Mouse (Mus musculus) splenic B cell, adult 2 months (primary cell): ENCODE measurements around the gene Ror2.
A peak's percentile ranks its signal among the peaks of the same experiment; 100 is the strongest.

Experiments used
- DNase-seq: peaks from one replicate; pipeline ENCODE4 v3.0.0-alpha.2; 2011; ENCODE audit warnings: low read depth, low spot score
- H3K27me3 ChIP-seq: 2 replicates; pipeline ENCODE4 v1.6.1; 2012; ENCODE audit warnings: mild to moderate bottlenecking, low read length, moderate library complexity, mixed read lengths; ENCODE audit not compliant: control insufficient read depth, poor library complexity, insufficient read depth, severe bottlenecking
- H3K36me3 ChIP-seq: 2 replicates; pipeline ENCODE4 v1.6.1; 2012; ENCODE audit warnings: mild to moderate bottlenecking, low read length, moderate library complexity, mixed read lengths; ENCODE audit not compliant: control insufficient read depth, poor library complexity, insufficient read depth, severe bottlenecking

Gene Ror2

DNA sequence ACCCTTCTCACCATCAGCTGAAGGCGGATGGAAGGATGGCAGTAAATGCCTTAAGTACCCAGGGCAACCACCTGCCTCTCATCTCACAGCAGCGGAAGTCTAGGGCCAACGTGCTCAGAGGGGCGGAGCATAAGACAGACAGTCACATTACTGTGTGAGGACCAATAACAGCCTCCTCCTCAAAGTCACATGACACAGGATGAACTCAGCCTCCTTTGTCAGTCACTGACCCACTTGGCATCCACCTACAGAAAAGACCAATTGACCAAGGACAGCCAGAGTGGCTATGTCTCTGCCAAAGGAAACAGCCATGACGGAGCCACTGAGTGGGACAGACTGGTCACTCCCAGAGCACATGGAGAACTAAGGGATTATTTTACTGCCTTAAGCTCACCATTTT lies 160.3 kb downstream of the Ror2 start:
- no peak for DNase-seq
- no peaks in the 10 kb centered on the region for H3K36me3 ChIP-seq

DNA sequence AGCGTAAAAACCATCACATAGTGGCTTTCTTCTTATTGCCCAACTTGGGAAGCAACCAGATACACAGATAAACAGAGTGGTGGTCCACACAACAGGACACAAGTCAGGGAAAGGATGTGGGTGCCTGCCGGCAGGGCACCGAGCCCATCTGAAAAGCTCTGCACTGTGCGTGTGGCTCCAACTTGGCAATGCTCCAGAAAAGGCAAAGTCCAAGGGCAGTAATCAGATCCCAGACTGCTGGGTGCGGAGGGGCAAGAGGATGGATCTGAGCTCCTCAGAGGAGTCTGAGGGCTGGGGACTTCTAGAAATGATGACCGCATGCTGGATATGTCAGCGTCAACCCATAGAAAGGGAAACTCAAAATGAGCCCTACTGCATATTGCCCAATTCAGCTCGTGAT lies 163.8 kb downstream of the Ror2 start:
- H3K27me3 ChIP-seq = no peaks in the 10 kb centered on the region
- no peaks in the 10 kb centered on the region for H3K36me3 ChIP-seq
- DNase-seq = no peak

More for the DNA sequence above, 160.3 kb downstream of the Ror2 start:
- H3K27me3 ChIP-seq = no peaks in the 10 kb centered on the region

GRCm38 (mm10) chr13:53120906-53121305 lies 165.0 kb downstream of the Ror2 start:
- no peak for DNase-seq
- H3K27me3 ChIP-seq = no peaks in the 10 kb centered on the region
- no peaks in the 10 kb centered on the region for H3K36me3 ChIP-seq

- H3K27me3 ChIP-seq = no peaks in the 10 kb centered on the region
- peak; percentile 70 for DNase-seq
- H3K36me3 ChIP-seq = no peaks in the 10 kb centered on the region
Measured at GRCm38 (mm10) chr13:53119586-53120426, 166.1 kb downstream of the Ror2 start.

DNA sequence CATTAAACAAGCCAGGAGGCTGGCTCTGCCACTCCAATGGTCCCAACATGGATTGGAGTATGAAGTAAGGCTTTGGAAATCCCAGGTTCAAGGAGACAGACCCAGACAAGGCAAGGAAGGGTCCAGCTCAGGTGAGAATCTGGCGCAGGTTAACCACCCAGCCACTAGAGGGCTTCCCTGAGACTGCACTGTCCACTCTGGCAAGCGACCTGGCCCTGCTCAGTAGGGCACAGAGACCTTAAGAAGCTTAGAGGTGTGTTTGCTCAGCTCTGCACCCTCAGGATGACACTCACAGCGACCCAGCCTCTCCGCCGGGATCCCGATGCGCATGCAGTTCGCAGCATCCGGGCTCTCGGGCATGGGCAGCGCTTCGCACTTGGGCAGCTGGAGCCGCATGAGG lies 167.5 kb downstream of the Ror2 start:
- Histone ChIP-seq H3K27me3 (no peaks in the 10 kb centered on the region), H3K36me3 (no peaks in the 10 kb centered on the region)
- peak; percentile 19 for DNase-seq

DNA sequence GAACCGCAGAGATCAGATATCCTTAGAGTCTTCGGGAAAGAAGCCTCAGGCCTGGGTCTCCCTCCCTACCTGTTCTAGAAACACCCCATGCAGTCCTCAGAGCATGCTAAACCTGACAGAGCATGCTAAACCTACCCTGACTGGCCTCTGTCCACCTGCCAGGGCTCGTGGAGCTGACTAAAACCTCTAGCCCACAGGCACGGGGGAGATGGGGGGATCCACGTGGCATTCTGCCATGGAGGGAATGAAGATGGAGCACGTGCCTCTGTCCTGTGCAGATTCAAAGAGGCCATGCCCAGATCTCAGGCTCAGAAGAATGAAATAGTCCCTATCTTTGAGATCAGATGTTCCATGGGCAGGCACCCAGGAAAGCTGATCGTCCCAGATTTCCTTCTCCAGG lies 168.0 kb downstream of the Ror2 start:
- no peak for DNase-seq
- H3K36me3 ChIP-seq = no peaks in the 10 kb centered on the region
- H3K27me3 ChIP-seq = no peaks in the 10 kb centered on the region

GRCm38 (mm10) chr13:53110249-53110578 lies 175.7 kb downstream of the Ror2 start:
- no peaks in the 10 kb centered on the region for H3K36me3 ChIP-seq
- H3K27me3 ChIP-seq = no peaks in the 10 kb centered on the region
- no peak for DNase-seq

GRCm38 (mm10) chr13:53109560-53110248 lies 176.2 kb downstream of the Ror2 start:
- Histone ChIP-seq H3K36me3 (no peaks in the 10 kb centered on the region), H3K27me3 (no peaks in the 10 kb centered on the region)
- DNase-seq = peak; percentile 92

DNA sequence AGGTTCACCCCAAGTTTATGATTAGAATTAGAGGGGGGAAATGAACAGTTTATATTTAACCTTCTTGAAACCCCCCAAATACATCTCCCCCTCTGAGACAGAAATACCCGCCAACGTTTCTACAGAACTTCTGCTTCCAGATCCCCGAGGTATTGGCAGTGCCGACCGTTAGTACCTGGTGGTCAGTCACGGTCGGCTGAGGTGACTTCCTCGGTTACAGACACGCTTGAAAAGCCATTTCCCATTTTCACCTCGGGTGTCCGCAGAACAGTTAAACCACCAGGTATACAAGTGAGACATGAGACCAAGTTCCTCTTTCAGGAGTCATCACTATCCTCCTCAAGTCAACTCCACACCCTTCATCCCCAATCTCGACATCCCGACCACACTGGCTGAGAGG lies 179.2 kb downstream of the Ror2 start:
- Histone ChIP-seq H3K27me3 (no peaks in the 10 kb centered on the region), H3K36me3 (no peaks in the 10 kb centered on the region)
- peak; percentile 53 for DNase-seq

GRCm38 (mm10) chr13:53099771-53100682 lies 185.9 kb downstream of the Ror2 start:
- Histone ChIP-seq H3K27me3 (no peaks in the 10 kb centered on the region), H3K36me3 (no peaks in the 10 kb centered on the region)
- no peak for DNase-seq

GRCm38 (mm10) chr13:53096615-53097014 lies 189.3 kb downstream of the Ror2 start:
- peak; percentile 61 for DNase-seq
- Histone ChIP-seq H3K36me3 (no peaks in the 10 kb centered on the region), H3K27me3 (no peaks in the 10 kb centered on the region)

DNA sequence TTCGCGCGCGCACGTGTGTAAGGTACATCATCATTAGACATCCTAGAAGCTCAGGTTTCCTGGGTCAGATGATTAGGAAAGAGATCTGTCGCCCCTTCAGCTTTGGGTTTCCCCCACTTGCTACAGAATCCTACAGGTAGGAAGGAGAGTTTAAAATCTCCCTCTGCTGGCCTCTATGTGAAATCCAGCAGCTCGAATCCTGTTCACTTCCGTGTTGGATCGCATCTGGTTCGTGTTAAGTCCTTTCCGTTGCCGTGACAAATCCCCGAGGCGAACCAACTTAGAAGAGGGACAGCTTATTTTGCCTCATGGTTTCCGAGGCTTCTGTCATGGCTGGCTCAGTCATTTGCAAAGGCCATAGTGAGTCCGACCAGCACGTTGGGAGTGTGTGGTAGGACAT lies 190.7 kb downstream of the Ror2 start:
- no peak for DNase-seq
- Histone ChIP-seq H3K36me3 (no peaks in the 10 kb centered on the region), H3K27me3 (no peaks in the 10 kb centered on the region)

GRCm38 (mm10) chr13:53094658-53095057 lies 191.3 kb downstream of the Ror2 start:
- no peak for DNase-seq
- no peaks in the 10 kb centered on the region for H3K27me3 ChIP-seq
- H3K36me3 ChIP-seq = no peaks in the 10 kb centered on the region

- Histone ChIP-seq H3K27me3 (no peaks in the 10 kb centered on the region; the same call in 1 of the 2 replicates), H3K36me3 (no peaks in the 10 kb centered on the region)
- DNase-seq = no peak
Measured at GRCm38 (mm10) chr13:53093407-53093806, 192.5 kb downstream of the Ror2 start.
